Mouse (Mus musculus): Measurements from ENCODE around the gene Pla2g15.
A peak's percentile ranks its signal among the peaks of the same experiment; 100 is the strongest.
"Not testable (repeated sequence)": the region's sequence is repeated elsewhere in the genome, so short reads cannot be mapped to it uniquely, and the experiment has no call there.

The Pla2g15 gene

DNA sequence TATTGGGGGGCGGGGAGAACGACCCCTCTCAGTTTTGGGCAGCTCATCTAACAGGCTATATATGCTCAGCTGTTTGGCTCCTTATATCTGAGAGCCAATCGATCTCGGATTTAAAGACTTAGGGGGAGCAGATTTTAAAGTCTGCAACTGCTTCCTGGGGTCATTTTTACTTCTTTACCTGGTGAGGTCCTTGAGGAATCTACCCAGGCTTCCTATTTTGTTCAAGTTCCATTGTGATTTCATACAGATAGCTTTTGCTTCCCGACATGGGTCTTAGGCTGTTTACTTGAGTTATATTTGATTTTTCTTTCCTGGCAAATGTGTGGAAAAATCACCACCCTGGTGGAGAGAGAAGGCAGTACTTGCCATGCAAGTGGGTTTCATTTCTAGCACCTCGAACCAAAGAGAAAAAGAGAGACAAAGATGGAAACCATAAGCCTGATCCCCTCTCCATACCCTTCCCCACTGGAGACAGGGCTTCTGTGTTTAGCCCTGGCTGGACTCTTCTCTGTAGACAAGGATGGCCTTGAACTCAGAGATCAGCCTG is 19.8 kb downstream of the Pla2g15 start:
- peak in 1 of 2 experiments; percentile 11 for DNase-seq

DNA sequence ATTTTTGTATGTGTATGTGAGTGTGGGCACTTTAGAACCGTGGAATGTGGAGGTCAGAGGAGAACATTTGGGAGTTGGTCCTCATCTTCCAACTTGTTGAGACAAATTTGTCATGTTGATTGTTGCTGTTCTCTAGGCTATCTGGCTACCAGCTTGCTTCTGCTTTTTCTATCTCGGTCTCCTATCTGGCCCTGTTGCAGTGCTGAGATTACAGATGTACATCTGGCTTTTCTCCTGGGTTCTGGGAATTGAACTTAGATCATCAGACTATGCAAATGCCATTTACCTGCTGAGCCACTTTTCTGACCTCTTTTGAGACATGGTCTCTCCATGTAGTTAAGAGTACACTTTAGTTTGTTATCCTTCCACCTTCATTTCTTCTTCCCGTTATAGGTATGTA is 23.4 kb downstream of the Pla2g15 start:
- DNase-seq = no peak

DNA sequence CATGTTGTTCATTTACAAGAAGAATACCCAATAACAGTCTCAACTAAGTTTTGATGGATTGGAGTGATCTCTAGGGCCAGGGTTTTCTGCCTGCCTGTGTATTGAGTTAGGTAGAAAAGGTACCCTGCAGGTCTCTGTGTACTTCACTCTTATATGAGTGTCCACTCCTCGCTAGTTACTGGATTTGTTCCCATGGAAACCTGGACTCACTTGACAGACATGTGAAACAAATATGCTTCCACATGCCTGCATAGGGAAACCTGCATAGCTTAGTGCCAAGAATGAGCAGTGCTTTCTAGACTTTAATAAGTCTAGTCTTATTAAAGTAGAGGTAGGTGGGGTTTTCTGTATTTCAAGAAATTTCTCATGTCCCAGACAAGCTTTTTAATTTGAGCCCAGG is 26.7 kb downstream of the Pla2g15 start:
- DNase-seq = no peak

DNA sequence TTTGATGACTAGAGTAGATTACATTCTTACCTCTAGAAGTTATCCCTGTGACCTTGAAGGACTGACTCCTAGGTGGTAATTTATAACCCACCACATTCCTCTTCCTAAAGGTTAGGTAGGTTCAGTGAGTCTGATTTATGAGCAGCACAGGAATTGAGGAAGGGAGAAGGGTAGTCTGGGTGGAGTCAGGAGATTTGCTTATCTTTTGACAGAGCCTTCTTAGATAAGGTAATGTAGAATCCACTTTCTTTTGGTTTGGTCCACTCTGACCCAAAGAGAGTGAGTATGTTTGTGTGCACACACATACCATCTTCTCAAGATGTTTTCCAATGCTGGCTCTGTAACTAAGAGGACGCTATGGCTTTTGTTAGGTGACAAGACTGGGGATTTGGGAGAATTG is 27.4 kb downstream of the Pla2g15 start:
- DNase-seq = no peak

DNA sequence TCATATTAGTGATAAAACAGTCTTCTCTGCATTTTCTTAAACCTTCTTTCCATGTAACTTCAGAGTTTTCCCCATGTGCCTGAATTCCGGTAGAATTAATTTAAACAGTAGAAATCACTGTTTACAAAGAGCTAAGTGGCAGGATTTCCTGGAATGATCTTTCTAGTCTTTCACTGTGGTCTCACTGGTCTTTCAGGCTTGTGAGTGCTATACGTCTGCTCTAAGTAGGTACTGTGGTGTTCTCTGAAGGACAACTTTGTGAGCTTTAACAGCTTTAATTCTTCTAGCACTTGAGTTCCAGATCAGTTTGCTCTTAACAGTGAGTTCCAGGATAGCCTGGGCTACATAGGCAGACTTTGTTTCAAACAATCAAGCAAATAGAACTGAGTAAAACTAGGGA is 28.2 kb downstream of the Pla2g15 start:
- DNase-seq = no peak

DNA sequence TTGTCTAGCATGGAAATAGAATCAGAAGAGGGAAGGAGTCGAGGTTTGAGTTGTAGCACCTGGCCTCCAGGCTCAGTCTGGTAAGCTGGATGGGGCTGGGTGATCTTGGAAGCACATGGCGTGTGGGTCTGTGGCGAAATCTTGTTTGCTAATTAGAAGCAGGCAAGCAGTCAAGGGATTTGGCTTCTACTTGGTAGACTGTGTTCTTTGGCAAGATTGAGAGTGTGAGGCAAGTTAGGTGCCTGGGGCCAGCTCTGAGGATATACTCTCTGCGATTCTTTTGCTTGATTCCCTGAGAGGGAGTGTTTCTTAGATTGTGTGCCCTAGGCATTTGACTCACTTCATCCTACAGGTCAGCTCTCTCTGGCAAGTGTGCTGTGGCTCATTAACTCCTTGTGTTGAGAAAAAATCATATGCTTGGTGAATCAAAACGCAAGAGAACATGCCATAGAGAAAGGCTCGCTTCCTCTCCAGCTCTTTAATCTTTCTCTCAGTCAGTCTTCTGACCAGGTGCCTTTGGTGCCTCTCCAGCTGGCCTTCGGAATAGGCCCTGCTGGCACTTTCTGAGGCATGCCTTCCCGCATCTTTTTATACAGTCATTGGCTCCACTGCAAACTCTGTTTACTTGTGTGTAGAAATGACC is 35.5 kb downstream of the Pla2g15 start:
- DNase-seq = no peak

DNA sequence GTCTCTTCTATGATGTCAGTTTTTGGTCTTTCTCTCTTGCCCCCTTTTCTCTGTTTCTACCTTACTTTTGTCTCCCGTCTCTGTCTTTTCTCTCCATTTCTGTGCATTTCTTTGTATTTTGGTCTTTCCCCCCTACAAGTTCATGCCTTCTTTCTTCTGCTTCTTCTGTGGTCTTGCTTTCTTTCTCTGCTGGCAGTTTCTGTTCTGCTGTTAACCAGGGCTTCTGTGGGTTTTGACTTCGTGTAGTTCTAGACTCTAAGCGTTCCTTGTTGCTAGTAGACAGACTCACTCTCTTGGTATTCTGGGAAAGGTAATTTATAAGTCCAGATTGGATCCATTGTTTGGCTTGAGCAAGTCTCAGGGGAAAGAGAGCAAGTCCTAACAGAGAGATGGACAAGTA is 36.2 kb downstream of the Pla2g15 start:
- DNase-seq = no peak

DNA sequence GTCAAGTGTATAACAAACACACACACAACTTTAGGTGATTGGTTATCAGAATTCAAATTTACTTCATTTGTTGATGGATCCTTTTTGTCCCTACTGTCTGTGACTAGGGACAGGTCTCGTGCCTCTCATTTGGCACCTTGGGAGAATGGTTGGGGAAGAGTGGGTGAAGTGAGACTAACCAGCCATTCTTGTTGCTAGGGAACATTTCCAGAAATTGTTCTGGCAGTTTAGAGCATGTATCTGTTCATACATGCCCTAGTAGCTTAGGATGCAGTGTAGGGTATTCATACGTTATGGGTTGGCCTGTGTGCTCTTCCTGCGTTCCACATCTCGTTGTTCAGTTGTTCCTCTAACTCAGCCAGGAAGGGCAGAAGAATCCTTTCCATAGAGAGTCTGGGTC is 39.0 kb downstream of the Pla2g15 start:
- DNase-seq = no peak

DNA sequence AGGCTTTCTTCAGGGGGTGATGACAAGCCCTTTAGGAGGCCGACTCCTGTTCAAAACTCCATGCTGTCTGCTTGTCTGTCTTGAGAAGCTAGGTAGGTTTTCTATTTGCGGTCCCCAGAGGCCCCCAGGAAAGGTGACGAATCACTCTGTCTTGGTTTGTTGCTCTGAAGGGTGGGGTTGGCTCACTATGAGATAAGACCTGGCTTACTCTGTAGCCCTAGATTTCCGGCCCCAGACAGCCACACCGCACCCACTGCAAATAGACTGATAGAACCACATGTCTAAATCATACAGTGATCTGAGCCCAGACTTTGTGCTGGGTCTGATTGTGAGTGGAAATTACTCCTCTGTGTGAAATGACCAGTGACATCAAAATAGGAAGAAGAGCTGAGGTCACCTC is 41.4 kb downstream of the Pla2g15 start:
- DNase-seq = no peak

DNA sequence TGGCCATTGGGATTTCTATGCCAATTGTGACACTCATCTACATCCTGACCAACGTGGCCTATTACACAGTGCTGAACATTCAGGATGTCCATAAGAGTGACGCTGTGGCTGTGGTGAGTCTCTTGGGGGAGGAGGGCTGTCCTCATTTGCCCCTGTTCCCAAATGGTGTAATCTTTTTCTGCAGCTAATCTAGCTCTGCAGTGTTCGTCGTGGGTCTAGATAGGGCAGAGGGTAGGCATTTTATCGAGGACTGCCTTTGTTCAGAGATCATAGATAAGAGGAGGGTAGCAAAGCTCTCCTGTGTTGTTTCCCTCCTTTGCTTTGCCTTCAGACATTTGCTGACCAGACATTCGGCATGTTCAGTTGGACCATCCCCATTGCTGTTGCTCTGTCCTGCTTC is 43.0 kb downstream of the Pla2g15 start:
- DNase-seq = no peak

DNA sequence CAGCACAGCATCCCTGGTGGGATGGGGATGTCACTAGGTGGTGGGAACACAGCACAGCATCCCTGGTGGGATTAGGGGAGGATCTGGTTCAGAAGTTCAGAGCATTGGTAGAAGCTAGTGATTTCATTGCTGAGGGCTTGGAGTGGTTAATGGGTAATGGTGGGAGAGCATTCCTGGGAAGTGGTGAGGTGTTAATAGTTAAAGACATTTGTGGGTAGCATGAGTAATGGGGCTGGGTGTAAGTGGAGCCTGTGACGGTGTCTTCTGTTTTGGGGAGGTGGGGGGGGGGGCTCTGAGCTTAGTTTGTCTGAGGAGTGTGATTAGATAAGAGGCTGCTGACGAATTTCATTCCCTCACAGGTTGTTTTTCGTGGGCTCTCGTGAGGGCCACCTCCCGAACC is 43.9 kb downstream of the Pla2g15 start:
- DNase-seq = no peak

DNA sequence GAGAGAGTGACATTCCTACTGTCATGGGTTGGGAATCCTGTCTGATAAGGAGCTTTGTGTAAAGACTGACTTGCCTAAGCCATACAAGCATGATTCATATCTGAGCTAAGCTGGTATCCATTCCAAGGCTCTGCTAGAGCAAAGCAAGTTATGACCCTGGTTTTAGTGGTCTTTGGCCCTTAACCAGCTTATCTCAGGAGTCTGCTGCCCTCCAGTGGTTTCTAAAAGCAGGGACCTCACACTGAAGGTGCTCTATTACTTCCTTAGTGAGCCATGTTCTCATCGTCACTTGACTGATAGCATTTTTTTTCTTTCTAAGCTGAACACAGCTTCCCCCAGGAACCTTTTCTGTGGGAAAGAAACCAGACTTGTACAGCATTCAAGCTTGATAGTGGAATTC is 48.5 kb downstream of the Pla2g15 start:
- peak; percentile 54 to 62 for DNase-seq

DNA sequence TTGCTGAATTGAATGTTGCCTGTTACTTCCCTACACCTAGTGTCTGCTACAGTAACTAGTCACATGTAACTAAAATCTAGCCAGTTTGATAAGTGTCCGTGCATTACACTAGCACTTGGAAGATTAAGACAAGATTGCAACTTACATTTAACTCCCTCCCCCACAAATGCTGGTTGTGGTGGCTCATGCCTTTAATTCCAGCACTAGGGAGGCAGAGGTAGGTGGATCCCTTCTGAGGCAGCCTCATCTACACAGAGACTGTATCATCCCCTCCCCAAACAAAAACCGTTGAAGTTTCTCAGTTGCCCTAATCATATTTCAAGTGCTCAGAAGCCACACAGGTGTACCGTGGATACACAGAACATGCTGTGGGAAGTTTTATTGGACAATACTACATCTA is 49.4 kb downstream of the Pla2g15 start:
- not testable (repeated sequence) for DNase-seq

DNA sequence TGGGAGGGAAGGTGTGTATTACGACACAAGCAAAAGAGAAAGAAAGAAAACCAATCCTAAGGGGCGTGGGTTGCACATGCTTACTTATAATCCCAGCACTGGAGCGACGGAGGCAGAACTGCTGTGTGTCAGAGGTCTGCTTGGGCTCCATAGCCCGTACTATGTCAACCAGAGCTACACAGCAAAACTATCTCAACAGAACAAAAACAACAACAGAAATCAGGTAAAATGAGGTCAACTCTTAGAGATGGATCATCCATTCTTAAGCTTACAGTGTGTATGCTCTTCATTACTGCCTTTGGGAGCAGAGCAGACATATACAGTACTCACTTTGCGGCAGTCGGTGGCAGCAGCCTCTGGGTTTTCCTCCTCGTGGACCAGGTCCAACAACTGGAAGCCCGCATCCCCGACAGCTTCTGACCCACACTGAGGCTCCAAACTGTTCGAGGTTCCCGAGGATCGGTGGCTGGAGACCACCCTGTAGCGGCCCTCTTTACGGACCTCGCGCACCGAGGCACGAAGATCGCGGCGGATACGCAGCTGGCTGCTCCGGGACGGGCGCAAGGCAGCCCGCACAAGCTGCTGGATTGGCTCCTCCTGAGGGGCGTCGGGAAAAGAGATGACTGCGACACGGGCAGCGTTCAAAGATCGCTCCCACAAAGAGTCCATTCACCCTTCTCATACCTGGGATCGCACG is 60.0 kb downstream of the Pla2g15 start:
- DNase-seq = peak in 1 of 2 experiments; percentile 11

DNA sequence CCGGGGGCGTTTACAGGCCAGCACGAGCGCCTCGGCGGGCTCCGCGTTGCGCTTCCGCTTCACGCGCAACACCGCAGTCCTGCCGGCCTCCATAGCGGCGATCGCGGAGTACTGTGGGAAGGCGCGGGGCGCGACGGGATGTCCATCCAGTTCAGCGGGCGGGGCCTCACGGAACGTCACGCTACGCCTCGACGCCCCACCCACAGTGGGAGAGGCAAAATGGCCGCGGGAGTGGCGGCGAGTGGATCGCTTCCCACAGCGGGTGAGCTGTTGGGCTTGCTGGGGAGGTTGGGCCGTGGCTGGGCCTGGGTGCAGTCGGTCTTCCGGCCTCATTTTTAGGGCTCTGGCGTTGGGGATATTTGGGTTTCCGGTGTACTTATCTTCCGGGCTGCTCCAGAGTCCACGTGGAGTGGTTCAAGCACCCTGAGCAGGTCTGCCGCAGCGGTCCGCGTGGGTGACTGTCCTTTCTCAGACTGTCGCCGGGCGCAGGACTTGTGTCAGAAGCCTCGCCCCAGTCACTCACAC is 60.7 kb downstream of the Pla2g15 start, which contains the start of the genes Slc7a6os and Prmt7:
TSS of gene Slc7a6os (minus strand) at position 115 of the 525 bp plus-strand sequence.
TSS of gene Prmt7 (plus strand) at position 116 of the 525 bp plus-strand sequence.
- DNase-seq = peak; percentile 94

DNA sequence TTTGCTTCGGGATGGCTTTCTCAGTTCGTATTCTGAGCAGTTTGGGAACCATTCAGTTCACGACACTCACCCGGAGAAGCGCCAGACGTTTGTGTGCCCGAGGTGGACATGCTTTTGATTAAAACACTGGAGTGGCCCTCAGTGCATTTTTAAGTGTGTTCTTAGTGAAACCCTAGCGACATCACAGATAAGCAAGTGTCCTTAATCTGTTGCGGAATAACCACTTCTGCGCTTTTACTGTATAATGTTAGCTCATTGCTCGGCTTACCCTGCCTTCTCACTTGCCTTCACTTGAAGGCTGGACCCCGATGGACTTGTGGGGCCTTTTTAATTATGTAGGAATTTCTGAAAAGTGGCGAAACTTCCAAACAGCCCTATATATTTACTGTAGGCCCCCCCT is 61.2 kb downstream of the Pla2g15 start:
- no peak for DNase-seq

DNA sequence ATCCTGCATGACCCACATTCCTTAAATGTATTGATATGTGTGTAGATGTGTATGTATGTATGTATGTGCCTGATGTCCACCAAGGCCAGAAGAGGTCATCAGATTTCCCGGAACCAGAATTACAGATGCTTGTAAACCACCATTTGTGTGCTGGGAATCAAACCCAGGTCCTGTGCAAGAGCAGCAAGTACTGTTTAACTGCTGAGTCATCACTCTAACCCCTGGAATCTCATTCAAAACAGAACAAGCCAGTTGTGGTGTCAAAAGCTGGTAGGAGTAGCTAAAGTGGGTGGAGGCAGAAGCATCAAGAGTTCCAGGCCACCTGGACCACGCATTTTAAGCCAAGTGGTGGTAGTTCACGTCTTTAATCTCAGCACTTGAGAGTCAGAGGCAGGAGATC is 63.8 kb downstream of the Pla2g15 start:
- DNase-seq = no peak
